In genomic region chr11:107524966-107525365, GRCm38 (mm10) we compare ENCODE assay signal across 24 mouse cellular contexts.
"Had no signal": no experiment of that assay in that cellular context is flagged by ENCODE, and none has a peak within 500 bp of the region (broad histone marks: within the 10 kb centered on the region; RNA-seq: fewer than 3 reads in every experiment).

No protein-coding gene starts in this region.

- H3K27ac ChIP-seq: intestine, embryonic 15.5 days; kidney, postnatal 0 days; layer of hippocampus, adult 2 months; limb, embryonic 10.5 days; limb, embryonic 13.5 days; liver, embryonic 12.5 days; liver, embryonic 15.5 days; lung, embryonic 15.5 days; macrophage; midbrain, embryonic 10.5 days; midbrain, embryonic 13.5 days; neural tube, embryonic 13.5 days; stomach, embryonic 15.5 days had no signal

- H3K9ac ChIP-seq: intestine, embryonic 15.5 days; limb, embryonic 13.5 days; liver, embryonic 12.5 days; liver, embryonic 15.5 days; lung, embryonic 15.5 days; midbrain, embryonic 13.5 days; neural tube, embryonic 13.5 days; stomach, embryonic 15.5 days had no signal

- H3K4me1 ChIP-seq: intestine, embryonic 15.5 days; limb, embryonic 13.5 days; stomach, embryonic 15.5 days had no signal

- ATAC-seq: intestine, embryonic 15.5 days; liver, embryonic 12.5 days; midbrain, embryonic 13.5 days; midbrain, embryonic 16.5 days had no signal

- H3K27me3 ChIP-seq: intestine, embryonic 15.5 days; limb, embryonic 13.5 days; liver, embryonic 12.5 days; liver, embryonic 15.5 days; lung, embryonic 15.5 days; megakaryocyte, embryonic 14.5 days; midbrain, embryonic 13.5 days; neural tube, embryonic 13.5 days; stomach, embryonic 15.5 days had no signal

- H3K36me3 ChIP-seq: intestine, embryonic 15.5 days; limb, embryonic 10.5 days; limb, embryonic 13.5 days; liver, embryonic 12.5 days; liver, embryonic 15.5 days; lung, embryonic 15.5 days; midbrain, embryonic 10.5 days; midbrain, embryonic 13.5 days; neural tube, embryonic 13.5 days; stomach, embryonic 15.5 days had no signal

- H3K4me2 ChIP-seq: intestine, embryonic 15.5 days; limb, embryonic 13.5 days; liver, embryonic 12.5 days; liver, embryonic 15.5 days; lung, embryonic 15.5 days; midbrain, embryonic 13.5 days; neural tube, embryonic 13.5 days; stomach, embryonic 15.5 days had no signal

- DNase-seq: kidney, adult 18-20 months; kidney, postnatal 25 days; layer of hippocampus, adult 9-11 months; liver; lung, adult 18-20 months; retina, postnatal 1 day; right cerebral cortex, postnatal 25 days; spleen, adult 18-20 months had no signal

- H3K9me3 ChIP-seq: intestine, embryonic 15.5 days; limb, embryonic 10.5 days; limb, embryonic 13.5 days; liver, embryonic 12.5 days; liver, embryonic 15.5 days; lung, embryonic 15.5 days; megakaryocyte, embryonic 14.5 days; midbrain, embryonic 10.5 days; midbrain, embryonic 13.5 days; neural tube, embryonic 13.5 days; stomach, embryonic 15.5 days had no signal

- H3K4me3 ChIP-seq: intestine, embryonic 15.5 days; layer of hippocampus, adult 2 months; limb, embryonic 10.5 days; limb, embryonic 13.5 days; liver, embryonic 12.5 days; liver, embryonic 15.5 days; lung, embryonic 15.5 days; megakaryocyte, embryonic 14.5 days; midbrain, embryonic 10.5 days; midbrain, embryonic 13.5 days; myocyte; neural tube, embryonic 13.5 days; stomach, embryonic 15.5 days had no signal
